Mouse (Mus musculus): ENCODE results near the gene Hmbs. TPM values are rescaled to one million over a fixed set of nuclear protein-coding genes. Genes with fewer than 3 reads are reported as not detected.
"Not testable (repeated sequence)": the region's sequence is repeated elsewhere in the genome, so short reads cannot be mapped to it uniquely, and the experiment has no call there.

The Hmbs gene
- polyA plus RNA-seq (2012; rRNA removed) = 21.8 and 27.7 TPM in 2 replicates

GRCm38 (mm10) chr9:44343781-44344421 lies at the start of gene Hmbs:
Hmbs (minus strand) TSS chr9:44344228.
- WGBS = under 1% methylated on average over 39 of the region's 39 CpGs
- no peak for TF ChIP-seq CTCF (IDR thresholded peaks at IDR 0.05; ENCODE audit: insufficient read depth, low read length)
- TF ChIP-seq POLR2A (IDR thresholded peaks at IDR 0.05; ENCODE audit: borderline replicate concordance, extremely low read depth, low read depth, low read length) = peak; percentile 29; the same call in 1 of the 2 replicates
- H3K4me3 ChIP-seq (replicated peaks; ENCODE audit: extremely low read depth, low read depth, low read length) = peak within 1 kb of the TSS; percentile 89
- peak; percentile 97 for DNase-seq
- peaks cover 5% of the 10 kb centered on the region for H3K4me1 ChIP-seq (ENCODE audit: control insufficient read depth, insufficient read depth, low read length)

- peak; percentile 65 for DNase-seq
- no peak for TF ChIP-seq POLR2A (IDR thresholded peaks at IDR 0.05; ENCODE audit: borderline replicate concordance, extremely low read depth, low read depth, low read length)
- peak; percentile 80 for TF ChIP-seq CTCF (IDR thresholded peaks at IDR 0.05; ENCODE audit: insufficient read depth, low read length)
- WGBS = 20% methylated on average over 4 of the region's 4 CpGs
Observed at GRCm38 (mm10) chr9:44391466-44391865, 47.4 kb upstream of the Hmbs start.

GRCm38 (mm10) chr9:44389273-44389672 lies 45.2 kb upstream of the Hmbs start:
- 53% methylated on average over 8 of the region's 8 CpGs for WGBS
- H3K4me3 ChIP-seq (replicated peaks; ENCODE audit: extremely low read depth, low read depth, low read length) = no peak overlapping the region
- peak; percentile 39 for DNase-seq
- H3K4me1 ChIP-seq (ENCODE audit: control insufficient read depth, insufficient read depth, low read length) = no peaks in the 10 kb centered on the region
- peak; percentile 86 for TF ChIP-seq CTCF (IDR thresholded peaks at IDR 0.05; ENCODE audit: insufficient read depth, low read length)
- no peak for TF ChIP-seq POLR2A (IDR thresholded peaks at IDR 0.05; ENCODE audit: borderline replicate concordance, extremely low read depth, low read depth, low read length)

More at GRCm38 (mm10) chr9:44391466-44391865, 47.4 kb upstream of the Hmbs start:
- H3K4me3 ChIP-seq (replicated peaks; ENCODE audit: extremely low read depth, low read depth, low read length) = no peak overlapping the region
- no peaks in the 10 kb centered on the region for H3K4me1 ChIP-seq (ENCODE audit: control insufficient read depth, insufficient read depth, low read length)

GRCm38 (mm10) chr9:44387221-44387620 lies 43.2 kb upstream of the Hmbs start:
- DNase-seq = no peak
- Histone ChIP-seq H3K4me3 (replicated peaks; ENCODE audit: extremely low read depth, low read depth, low read length) (no peak overlapping the region), H3K4me1 (ENCODE audit: control insufficient read depth, insufficient read depth, low read length) (no peaks in the 10 kb centered on the region)
- TF ChIP-seq POLR2A (IDR thresholded peaks at IDR 0.05; ENCODE audit: borderline replicate concordance, extremely low read depth, low read depth, low read length) (no peak), CTCF (IDR thresholded peaks at IDR 0.05; ENCODE audit: insufficient read depth, low read length) (no peak)
- 81% methylated on average over 3 of the region's 3 CpGs for WGBS

- DNase-seq = no peak
- TF ChIP-seq POLR2A (IDR thresholded peaks at IDR 0.05; ENCODE audit: borderline replicate concordance, extremely low read depth, low read depth, low read length) (no peak), CTCF (IDR thresholded peaks at IDR 0.05; ENCODE audit: insufficient read depth, low read length) (no peak)
- Histone ChIP-seq H3K4me3 (replicated peaks; ENCODE audit: extremely low read depth, low read depth, low read length) (no peak overlapping the region), H3K4me1 (ENCODE audit: control insufficient read depth, insufficient read depth, low read length) (peaks cover 9% of the 10 kb centered on the region)
- 88% methylated on average over 13 of the region's 13 CpGs for WGBS
Observed at GRCm38 (mm10) chr9:44384596-44384995, 40.6 kb upstream of the Hmbs start.

- Histone ChIP-seq H3K4me1 (ENCODE audit: control insufficient read depth, insufficient read depth, low read length) (peaks cover 9% of the 10 kb centered on the region), H3K4me3 (replicated peaks; ENCODE audit: extremely low read depth, low read depth, low read length) (peak overlapping the region; percentile 93)
- no peak for DNase-seq
- no peak for TF ChIP-seq CTCF (IDR thresholded peaks at IDR 0.05; ENCODE audit: insufficient read depth, low read length)
- no peak for TF ChIP-seq POLR2A (IDR thresholded peaks at IDR 0.05; ENCODE audit: borderline replicate concordance, extremely low read depth, low read depth, low read length)
- 3% methylated on average over 15 of the region's 15 CpGs for WGBS
Observed at GRCm38 (mm10) chr9:44379862-44380261, 35.8 kb upstream of the Hmbs start.

- TF ChIP-seq CTCF (IDR thresholded peaks at IDR 0.05; ENCODE audit: insufficient read depth, low read length) (no peak), POLR2A (IDR thresholded peaks at IDR 0.05; ENCODE audit: borderline replicate concordance, extremely low read depth, low read depth, low read length) (peak; percentile 82; the same call in 1 of the 2 replicates)
- DNase-seq = peak; percentile 100
- H3K4me3 ChIP-seq (replicated peaks; ENCODE audit: extremely low read depth, low read depth, low read length) = peak within 1 kb of the TSS; percentile 93
- peaks cover 9% of the 10 kb centered on the region for H3K4me1 ChIP-seq (ENCODE audit: control insufficient read depth, insufficient read depth, low read length)
- under 1% methylated on average over 83 of the region's 83 CpGs for WGBS
Observed at GRCm38 (mm10) chr9:44379054-44379834, 35.2 kb upstream of the Hmbs start, which contains the start of gene Hyou1. Hyou1 (plus strand) TSS chr9:44379490.

GRCm38 (mm10) chr9:44378153-44378730 lies 34.2 kb upstream of the Hmbs start:
- DNase-seq = no peak
- 69% methylated on average over 5 of the region's 5 CpGs for WGBS
- peaks cover 9% of the 10 kb centered on the region for H3K4me1 ChIP-seq (ENCODE audit: control insufficient read depth, insufficient read depth, low read length)
- TF ChIP-seq POLR2A (IDR thresholded peaks at IDR 0.05; ENCODE audit: borderline replicate concordance, extremely low read depth, low read depth, low read length) (no peak), CTCF (IDR thresholded peaks at IDR 0.05; ENCODE audit: insufficient read depth, low read length) (no peak)
- H3K4me3 ChIP-seq (replicated peaks; ENCODE audit: extremely low read depth, low read depth, low read length) = no peak overlapping the region

- H3K4me1 ChIP-seq (ENCODE audit: control insufficient read depth, insufficient read depth, low read length); H3K4me3 ChIP-seq (replicated peaks; ENCODE audit: extremely low read depth, low read depth, low read length); DNase-seq: not testable (repeated sequence)
- WGBS = 64% methylated on average over 2 of the region's 2 CpGs
Observed at GRCm38 (mm10) chr9:44377335-44377734, 33.3 kb upstream of the Hmbs start.
